Mouse (Mus musculus) spleen, adult 2 months (tissue): ENCODE results near the gene Lcn9.

ENCODE experiments used
- CTCF ChIP-seq: fragments of 200-500 bp; IDR thresholded peaks from 2 replicates; pipeline ENCODE4 v1.5.1; 2011; ENCODE audit warnings: mild to moderate bottlenecking, inconsistent platforms; ENCODE audit not compliant: insufficient read depth, insufficient read length, insufficient replicate concordance; ENCODE audit errors: extremely low read depth
- POLR2A ChIP-seq: fragments of 200-500 bp; IDR thresholded peaks from 2 replicates; pipeline ENCODE4 v1.6.1; 2011; ENCODE audit warnings: low read depth, low read length, inconsistent platforms

DNA sequence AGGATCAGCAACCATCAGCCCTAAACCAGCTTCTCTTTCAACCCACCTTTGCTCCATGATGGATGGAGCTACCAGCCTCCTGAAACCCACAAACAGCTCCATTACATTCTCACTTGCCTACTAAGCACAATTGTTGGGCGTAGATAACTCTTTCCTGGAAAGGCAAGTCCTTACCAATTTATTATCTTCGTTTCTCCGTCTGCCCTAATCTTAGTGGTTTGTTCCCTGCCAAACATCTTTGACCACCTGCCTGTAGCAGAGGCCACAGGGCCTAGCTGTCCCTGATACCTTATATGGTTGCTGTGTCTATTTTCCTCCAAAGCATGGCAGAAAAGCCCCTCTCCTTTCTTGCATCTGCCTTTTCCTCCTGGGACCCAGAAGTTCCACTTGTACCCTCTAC, 33.9 kb upstream of the Lcn9 start:
- TF ChIP-seq POLR2A (no peak), CTCF (no peak)
